Mouse (Mus musculus): ENCODE measurements around the gene Cnot1.

DNA sequence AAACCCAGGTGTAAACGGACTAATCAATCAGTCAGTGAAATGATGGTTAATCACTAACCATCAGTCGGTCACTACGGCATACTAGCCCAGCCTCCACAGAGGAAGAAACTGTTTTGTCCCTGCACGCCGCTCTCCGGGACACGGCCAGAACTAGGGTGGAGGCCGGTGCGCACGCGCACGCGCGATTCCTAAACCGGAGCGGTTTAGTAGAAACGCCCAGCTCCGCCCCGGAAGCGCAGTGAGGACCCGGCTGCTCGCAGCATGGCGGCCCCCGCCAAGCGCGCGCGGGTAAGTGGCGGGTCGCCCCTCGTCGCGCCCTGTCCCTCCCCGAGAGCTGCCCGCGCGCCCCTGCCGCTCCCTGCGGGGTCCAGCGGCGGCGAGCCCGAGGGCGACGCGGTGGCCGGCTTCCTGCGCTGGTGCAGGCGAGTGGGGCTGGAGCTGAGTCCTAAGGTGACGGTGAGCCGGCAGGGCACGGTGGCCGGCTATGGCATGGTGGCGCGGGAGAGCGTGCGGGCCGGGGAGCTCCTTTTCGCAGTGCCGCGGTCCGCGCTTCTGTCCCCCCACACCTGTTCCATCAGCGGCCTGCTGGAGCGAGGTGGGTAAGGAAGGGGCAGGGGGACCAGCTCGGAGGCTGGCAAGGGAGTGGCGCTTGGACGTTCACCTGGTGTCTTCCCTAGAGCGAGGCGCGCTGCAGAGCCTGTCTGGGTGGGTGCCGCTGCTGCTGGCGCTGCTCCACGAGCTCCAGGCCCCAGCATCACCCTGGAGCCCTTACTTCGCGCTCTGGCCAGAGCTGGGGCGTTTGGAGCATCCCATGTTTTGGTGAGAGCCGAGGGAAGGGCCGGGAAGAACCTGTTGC lies 91.4 kb downstream of the Cnot1 start, which contains the start of gene Setd6:
- TF ChIP-seq TAL1 (IDR thresholded peaks at IDR 0.05; ENCODE audit: low read length): no peak
- TF ChIP-seq GATA1 (IDR thresholded peaks at IDR 0.05; ENCODE audit: low read length): no peak

Data from erythroblast, embryonic 14.5 days (primary cell).